Mouse (Mus musculus) myocyte (in vitro differentiated cells): ENCODE measurements around the gene Nlgn3. TPM values are rescaled to one million over a fixed set of nuclear protein-coding genes. Genes with fewer than 3 reads are reported as not detected.

ENCODE experiments used
- H3K27me3 ChIP-seq: one replicate; pipeline ENCODE4 v1.6.1; 2011; ENCODE audit not compliant: control insufficient read depth, insufficient read depth, insufficient read length
- H3K36me3 ChIP-seq: one replicate; pipeline ENCODE4 v1.6.1; 2011; ENCODE audit not compliant: control insufficient read depth, insufficient read depth
- H3K4me2 ChIP-seq: one replicate; pipeline ENCODE4 v1.6.1; 2011; ENCODE audit warnings: low read depth, control low read depth
- H3K4me3 ChIP-seq: one replicate; pipeline ENCODE4 v1.5.1; 2011; ENCODE audit warnings: mild to moderate bottlenecking, control low read depth, moderate library complexity
- H3K79me2 ChIP-seq: one replicate; pipeline ENCODE4 v1.6.1; 2011; ENCODE audit not compliant: control insufficient read depth, insufficient read depth
- H3ac ChIP-seq: one replicate; pipeline ENCODE4 v1.6.1; 2011; ENCODE audit not compliant: control insufficient read depth, insufficient read length
- CEBPB ChIP-seq: IDR thresholded peaks from 2 replicates; pipeline ENCODE4 v1.6.1; 2011; ENCODE audit warnings: mild to moderate bottlenecking, moderate library complexity; ENCODE audit not compliant: poor library complexity, insufficient read depth, severe bottlenecking
- E2F4 ChIP-seq: IDR thresholded peaks from one replicate; pipeline ENCODE4 v1.6.1; 2011; ENCODE audit warnings: mild to moderate bottlenecking, control low read depth, moderate library complexity; ENCODE audit not compliant: insufficient read depth
- MAX ChIP-seq: IDR thresholded peaks from one replicate; pipeline ENCODE4 v1.6.1; 2011; ENCODE audit warnings: low read depth, mild to moderate bottlenecking, control low read depth
- MYOD1 ChIP-seq, 3 experiments: IDR thresholded peaks; one replicate each; pipeline ENCODE4 v1.6.1; 2011; ENCODE audit warnings: control low read depth in 2 of 3, low read depth in 2 of 3, mild to moderate bottlenecking in 2 of 3, moderate library complexity in 1 of 3; ENCODE audit not compliant: insufficient read length in 2 of 3, control insufficient read depth in 1 of 3
- MYOG ChIP-seq, 3 experiments: IDR thresholded peaks; one replicate each; pipeline ENCODE4 v1.6.1; 2011; ENCODE audit warnings: control low read depth in 2 of 3, low read depth in 2 of 3, mild to moderate bottlenecking in 2 of 3; ENCODE audit not compliant: insufficient read length in 2 of 3, control insufficient read depth in 1 of 3, insufficient read depth in 1 of 3
- POLR2A ChIP-seq: IDR thresholded peaks from one replicate; pipeline ENCODE4 v1.6.1; 2011; ENCODE audit warnings: low read depth, mild to moderate bottlenecking, control low read depth, moderate library complexity; ENCODE audit not compliant: insufficient read length
- POLR2AphosphoS2 ChIP-seq: IDR thresholded peaks from one replicate; pipeline ENCODE4 v1.6.1; 2011; ENCODE audit warnings: low read depth, control low read depth; ENCODE audit not compliant: insufficient read length
- REST ChIP-seq: IDR thresholded peaks from one replicate; pipeline ENCODE4 v1.6.1; 2011; ENCODE audit warnings: mild to moderate bottlenecking, control low read depth, moderate library complexity; ENCODE audit not compliant: insufficient read depth, insufficient read length
- SRF ChIP-seq: IDR thresholded peaks from one replicate; pipeline ENCODE4 v1.6.1; 2011; ENCODE audit warnings: low read depth; ENCODE audit not compliant: control insufficient read depth, insufficient read length
- TCF12 ChIP-seq: IDR thresholded peaks from one replicate; pipeline ENCODE4 v1.6.1; 2011; ENCODE audit warnings: mild to moderate bottlenecking, control low read depth; ENCODE audit not compliant: poor library complexity, insufficient read depth, severe bottlenecking
- USF1 ChIP-seq: IDR thresholded peaks from one replicate; pipeline ENCODE4 v1.6.1; 2011; ENCODE audit warnings: low read depth, mild to moderate bottlenecking, control low read depth, moderate library complexity
- polyA plus RNA-seq: library from polyadenylated mRNA; unstranded; fragments of >200 nt; fragmentation: generic; extraction: Trizol; gene quantifications from one replicate; pipeline ENCODE4 v1.2.1, GENCODE M21; 2012; ENCODE audit warnings: missing spikeins

The Nlgn3 gene
- not detected for polyA plus RNA-seq

DNA sequence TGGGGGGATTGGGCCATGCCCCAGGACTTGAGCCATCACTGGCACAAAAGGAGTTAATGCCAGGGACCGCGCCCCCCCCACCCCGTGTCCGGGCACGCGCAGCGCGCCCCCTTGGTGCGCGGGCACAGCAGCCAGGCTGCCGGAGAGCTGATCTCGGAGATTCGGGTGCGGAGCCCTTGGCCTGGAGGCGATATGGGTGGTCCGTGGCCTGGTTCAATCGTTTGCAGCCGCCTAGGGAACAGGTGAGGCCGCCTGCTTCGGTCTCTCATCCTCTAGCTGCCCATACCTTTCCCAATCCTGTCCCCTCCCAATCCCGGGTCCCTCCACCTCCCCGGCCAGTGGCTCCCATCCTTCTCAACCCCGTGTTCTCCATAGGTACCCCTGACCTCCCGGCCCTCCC is at the start of gene Nlgn3:
Gene Nlgn3, plus strand, starts transcription at position 114 of the 400 bp plus-strand sequence.
- TF ChIP-seq TCF12 = no peak
- peak; percentile 46 for TF ChIP-seq POLR2AphosphoS2
- Histone ChIP-seq H3ac (no peak within 1 kb of the TSS), H3K79me2 (no peaks in the 10 kb centered on the region), H3K27me3 (no peaks in the 10 kb centered on the region), H3K4me3 (no peak within 1 kb of the TSS), H3K4me2 (no peak within 1 kb of the TSS), H3K36me3 (no peaks in the 10 kb centered on the region)

DNA sequence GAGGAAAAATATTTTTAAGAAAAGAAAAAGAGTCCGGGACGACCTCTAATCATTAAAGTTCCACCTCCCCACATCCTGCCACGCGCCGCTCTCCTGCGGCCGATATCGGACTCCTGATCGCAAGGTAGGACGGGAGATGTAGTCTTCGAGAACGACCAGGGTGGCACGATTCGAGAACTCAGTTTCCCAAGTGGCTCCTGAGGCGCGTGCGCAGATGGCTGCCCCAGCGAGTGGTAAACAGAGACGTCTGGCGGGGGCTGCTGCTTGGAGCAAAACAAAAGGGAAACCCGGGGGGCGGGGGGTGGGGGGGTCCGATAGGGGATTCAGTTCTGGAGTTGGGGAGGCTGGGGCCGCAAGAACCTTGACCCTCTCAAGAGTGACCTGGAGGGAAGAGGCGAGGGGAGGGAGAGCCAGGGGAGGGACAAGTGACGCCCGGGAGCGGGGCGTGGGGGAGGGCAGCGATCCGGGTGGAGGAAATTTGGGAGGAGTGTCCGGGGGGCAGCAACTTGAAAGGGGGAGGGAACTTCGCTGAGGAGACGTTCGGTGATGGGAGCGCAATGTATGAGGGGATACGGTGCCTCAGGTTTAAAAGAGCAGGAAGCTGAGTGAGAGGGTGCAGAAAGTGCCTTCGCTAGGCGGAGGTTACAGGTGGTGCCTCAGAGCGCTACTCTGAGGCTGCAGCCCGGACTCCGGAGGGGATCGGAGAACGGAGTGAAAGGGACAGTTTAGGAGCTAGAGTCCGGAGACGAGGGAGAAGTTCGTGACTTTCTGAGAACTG is 44.8 kb upstream of the Nlgn3 start, which contains the start of gene Foxo4:
Gene Foxo4, plus strand, starts transcription at position 577 of the 778 bp plus-strand sequence.
- no peak within 1 kb of the TSS for H3ac ChIP-seq
- TF ChIP-seq REST (no peak), MYOD1 (IDR thresholded peaks at IDR 0.05; ENCODE audit: control insufficient read depth in 1 of 3, insufficient read length in 2 of 3, low read depth in 2 of 3) (no peak), POLR2A (peak; percentile 51), MAX (no peak), MYOG (IDR thresholded peaks at IDR 0.05; ENCODE audit: control insufficient read depth in 1 of 3, insufficient read depth in 1 of 3, insufficient read length in 2 of 3, low read depth in 2 of 3) (no peak), E2F4 (no peak), USF1 (no peak)
- no peaks in the 10 kb centered on the region for H3K79me2 ChIP-seq
- peak within 1 kb of the TSS; percentile 74 for H3K4me2 ChIP-seq
- H3K36me3 ChIP-seq = no peaks in the 10 kb centered on the region
- H3K27me3 ChIP-seq = no peaks in the 10 kb centered on the region
- peak within 1 kb of the TSS; percentile 55 for H3K4me3 ChIP-seq

DNA sequence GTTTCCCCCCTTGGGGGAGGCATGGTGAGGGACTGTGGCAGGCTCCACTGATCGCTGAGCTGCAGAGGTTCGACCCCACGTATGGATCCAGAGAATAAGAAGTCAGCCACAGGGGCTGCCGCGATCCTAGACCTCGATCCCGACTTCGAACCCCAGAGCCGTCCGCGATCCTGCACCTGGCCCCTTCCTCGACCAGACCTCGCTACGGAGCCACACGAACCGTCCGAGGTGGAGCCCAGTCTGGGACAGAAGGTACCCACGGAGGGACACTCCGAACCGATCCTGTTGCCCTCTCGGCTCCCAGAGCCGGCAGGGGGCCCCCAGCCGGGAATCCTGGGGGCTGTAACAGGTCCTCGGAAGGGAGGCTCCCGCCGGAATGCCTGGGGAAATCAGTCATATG is 44.2 kb upstream of the Nlgn3 start:
- TF ChIP-seq POLR2AphosphoS2 = no peak
- no peak for TF ChIP-seq USF1
- TF ChIP-seq REST = no peak
- TF ChIP-seq MAX = no peak
- TF ChIP-seq POLR2A = no peak
- TF ChIP-seq MYOD1 (IDR thresholded peaks at IDR 0.05; ENCODE audit: control insufficient read depth in 1 of 3, insufficient read length in 2 of 3, low read depth in 2 of 3) = no peak
- no peak for TF ChIP-seq E2F4
- TF ChIP-seq CEBPB = no peak
- TF ChIP-seq TCF12 = no peak
- no peaks in the 10 kb centered on the region for H3K36me3 ChIP-seq
- no peaks in the 10 kb centered on the region for H3K27me3 ChIP-seq
- no peaks in the 10 kb centered on the region for H3K79me2 ChIP-seq
- peak overlapping the region; percentile 55 for H3K4me3 ChIP-seq
- H3K4me2 ChIP-seq = peak overlapping the region; percentile 74
- no peak overlapping the region for H3ac ChIP-seq

- no peak overlapping the region for H3K4me2 ChIP-seq
- no peaks in the 10 kb centered on the region for H3K79me2 ChIP-seq
- TF ChIP-seq USF1 (no peak), MAX (no peak), MYOG (IDR thresholded peaks at IDR 0.05; ENCODE audit: control insufficient read depth in 1 of 3, insufficient read depth in 1 of 3, insufficient read length in 2 of 3, low read depth in 2 of 3) (no peak), E2F4 (no peak), POLR2A (no peak), SRF (no peak), POLR2AphosphoS2 (no peak), TCF12 (no peak), CEBPB (no peak), REST (no peak)
- no peak overlapping the region for H3K4me3 ChIP-seq
- H3K27me3 ChIP-seq = no peaks in the 10 kb centered on the region
- H3K36me3 ChIP-seq = no peaks in the 10 kb centered on the region
- no peak overlapping the region for H3ac ChIP-seq
Observed at GRCm38 (mm10) chrX:101256603-101257002, 42.4 kb upstream of the Nlgn3 start.

DNA sequence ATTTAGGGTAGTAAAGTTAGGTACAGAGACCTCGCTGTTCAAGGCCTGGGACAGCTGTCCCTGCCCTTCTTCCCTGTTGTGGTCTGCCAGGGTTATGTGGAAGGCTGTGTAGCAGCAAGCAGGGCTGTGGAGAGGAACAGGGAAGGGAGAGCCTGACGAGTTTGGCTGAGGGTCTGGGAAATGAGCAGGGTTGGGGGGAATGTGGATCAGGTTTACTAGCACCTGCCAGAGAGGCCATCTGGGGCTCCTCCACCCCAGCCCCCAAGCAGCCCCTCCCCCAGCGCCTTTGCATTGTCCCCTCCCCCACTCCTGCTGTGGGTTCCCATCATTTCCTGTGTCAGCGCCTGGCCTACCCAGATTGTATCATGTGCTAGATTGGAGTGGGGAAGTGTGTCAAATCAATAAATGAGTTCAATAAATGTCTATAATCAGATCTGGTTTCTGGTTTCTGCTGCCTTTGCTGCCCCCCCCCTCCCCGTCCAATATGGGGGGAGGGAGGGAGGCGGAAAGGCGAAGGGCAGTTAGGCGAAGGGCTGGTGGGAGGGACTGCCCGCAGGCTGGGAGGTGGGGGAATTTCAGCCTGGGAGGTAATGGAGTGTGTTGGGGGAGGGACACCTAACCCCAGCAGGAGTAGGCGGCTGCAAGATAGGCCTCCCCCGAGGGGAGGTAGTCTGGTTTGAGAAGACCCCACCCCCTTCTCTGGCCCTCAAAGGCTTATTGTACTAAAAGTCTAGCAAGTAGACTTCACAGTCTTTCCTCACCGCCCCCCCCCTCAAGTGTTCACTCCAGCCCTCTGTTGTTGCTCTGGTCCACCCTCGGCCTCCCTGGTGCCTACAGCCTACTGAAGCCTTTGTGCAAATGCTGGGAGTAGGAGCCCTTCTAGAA is 38.3 kb upstream of the Nlgn3 start:
- Histone ChIP-seq H3K4me2 (peak overlapping the region; percentile 3), H3ac (no peak overlapping the region), H3K4me3 (no peak overlapping the region), H3K79me2 (no peaks in the 10 kb centered on the region), H3K36me3 (no peaks in the 10 kb centered on the region), H3K27me3 (no peaks in the 10 kb centered on the region)
- peak; percentile 69 to 94 (median 92) for TF ChIP-seq MYOD1 (IDR thresholded peaks at IDR 0.05; ENCODE audit: control insufficient read depth in 1 of 3, insufficient read length in 2 of 3, low read depth in 2 of 3)
- peak in 2 of 3 experiments; percentile 27 to 70 for TF ChIP-seq MYOG (IDR thresholded peaks at IDR 0.05; ENCODE audit: control insufficient read depth in 1 of 3, insufficient read depth in 1 of 3, insufficient read length in 2 of 3, low read depth in 2 of 3)
- TF ChIP-seq POLR2AphosphoS2 = no peak
- no peak for TF ChIP-seq USF1
